Mouse (Mus musculus) C2C12 (cell line): ENCODE data around the gene Cited1.

Source experiments
- CTCF ChIP-seq: IDR thresholded peaks from one replicate; pipeline ENCODE4 v1.5.1; 2011; ENCODE audit not compliant: control insufficient read depth, insufficient read depth, insufficient read length
- MAX ChIP-seq: IDR thresholded peaks from one replicate; pipeline ENCODE4 v1.6.1; 2011; ENCODE audit warnings: mild to moderate bottlenecking, control low read depth
- MYOD1 ChIP-seq: IDR thresholded peaks from one replicate; pipeline ENCODE4 v1.6.1; 2011; ENCODE audit warnings: low read depth; ENCODE audit not compliant: control insufficient read depth, insufficient read length
- MYOG ChIP-seq: IDR thresholded peaks from one replicate; pipeline ENCODE4 v1.6.1; 2011; ENCODE audit not compliant: control insufficient read depth, insufficient read length; ENCODE audit errors: extremely low read depth
- USF1 ChIP-seq: IDR thresholded peaks from one replicate; pipeline ENCODE4 v1.6.1; 2011; ENCODE audit warnings: low read depth, mild to moderate bottlenecking, control low read depth, moderate library complexity

DNA sequence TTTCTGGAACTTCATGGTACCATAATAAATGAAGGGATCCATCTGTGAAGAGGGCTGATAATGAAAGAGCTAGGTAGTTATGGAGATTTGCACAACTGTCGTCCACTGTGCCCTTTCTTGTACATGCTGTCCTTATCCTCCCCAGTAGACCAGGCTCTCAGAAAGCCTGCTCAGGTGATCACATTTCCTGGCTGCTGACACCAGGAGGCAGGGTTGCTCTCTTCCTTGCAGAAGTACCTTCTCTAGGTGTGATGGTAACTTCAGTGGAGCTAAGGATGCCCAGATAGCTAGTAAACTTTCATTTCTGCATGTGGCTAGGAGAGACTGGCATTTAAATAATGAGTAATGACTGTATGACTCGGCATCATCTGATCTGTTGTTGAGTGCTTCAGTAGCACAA lies 7.6 kb downstream of the Cited1 start:
- TF ChIP-seq CTCF, result no peak
- TF ChIP-seq MYOG, result no peak
- no peak for TF ChIP-seq USF1
- TF ChIP-seq MYOD1, result no peak
- TF ChIP-seq MAX, result no peak
